Mouse (Mus musculus) embryonic facial prominence, embryonic 11.5 days (tissue): ENCODE data around the gene Gm28308. TPM values are rescaled to one million over a fixed set of nuclear protein-coding genes. Genes with fewer than 3 reads are reported as not detected.

Source experiments
- ATAC-seq: fragments of 200-750 bp; cut with Nextera tagmentation; replicated peaks from 2 replicates; pipeline ENCODE4 v1.8.0; 2017; ENCODE audit warnings: low read depth; ENCODE audit not compliant: insufficient number of reproducible peaks, low FRiP score, low TSS enrichment
- DNase-seq: peaks from one replicate; pipeline ENCODE4 v3.0.0-alpha.2; 2015; ENCODE audit warnings: low spot score
- H3K27ac ChIP-seq: fragments of 300-500 bp; sonication (generic); replicated peaks from 2 replicates; pipeline ENCODE4 v1.5.1; 2014; ENCODE audit warnings: mild to moderate bottlenecking, low read depth, low read length, control low read depth
- H3K27me3 ChIP-seq: fragments of 300-500 bp; sonication (generic); 2 replicates; pipeline ENCODE4 v1.6.1; 2014; ENCODE audit warnings: mild to moderate bottlenecking, low read length, moderate library complexity, mixed read lengths; ENCODE audit not compliant: control insufficient read depth, insufficient read depth
- H3K36me3 ChIP-seq: fragments of 300-500 bp; sonication (generic); replicated peaks from 2 replicates; pipeline ENCODE4 v1.6.1; 2014; ENCODE audit warnings: low read depth, mild to moderate bottlenecking, low read length, moderate library complexity, mixed read lengths; ENCODE audit not compliant: control insufficient read depth, insufficient read depth
- H3K4me1 ChIP-seq: fragments of 300-500 bp; sonication (generic); 2 replicates; pipeline ENCODE4 v1.6.1; 2014; ENCODE audit warnings: low read length, mixed read lengths; ENCODE audit not compliant: control insufficient read depth, insufficient read depth
- H3K4me2 ChIP-seq: fragments of 300-500 bp; sonication (generic); 2 replicates; pipeline ENCODE4 v1.6.1; 2014; ENCODE audit warnings: low read depth, mild to moderate bottlenecking, control low read depth, low read length, moderate library complexity
- H3K4me3 ChIP-seq: fragments of 300-500 bp; sonication (generic); 2 replicates; pipeline ENCODE4 v1.5.1; 2014; ENCODE audit warnings: low read depth, low read length, control low read depth
- H3K9ac ChIP-seq: fragments of 300-500 bp; sonication (generic); replicated peaks from 2 replicates; pipeline ENCODE4 v1.6.1; 2014; ENCODE audit warnings: mild to moderate bottlenecking, control low read depth, low read length
- H3K9me3 ChIP-seq: fragments of 300-500 bp; sonication (generic); replicated peaks from 2 replicates; pipeline ENCODE4 v1.6.1; 2016; ENCODE audit warnings: mild to moderate bottlenecking, low read length, inconsistent platforms, mixed read lengths; ENCODE audit not compliant: control insufficient read depth
- WGBS: fragments of 180-500 bp; shearing (Covaris S2); extraction: QIAGEN DNeasy Blood & Tissue Kit; methylation state at CpG from one replicate; pipeline ENCODE4 v1.1.7; 2014; 5-methylcytosine and 5-hydroxymethylcytosine counted together
- polyA plus RNA-seq: library from polyadenylated mRNA; unstranded; fragments of >200 nt; fragmentation: Nextera tagmentation; extraction: Ambion mirVana; gene quantifications from 2 replicates; pipeline ENCODE4 v1.2.1, GENCODE M21; 2014

Gene Gm28308
- polyA plus RNA-seq, 1 experiment from 2014 or later = 0.38 TPM

DNA sequence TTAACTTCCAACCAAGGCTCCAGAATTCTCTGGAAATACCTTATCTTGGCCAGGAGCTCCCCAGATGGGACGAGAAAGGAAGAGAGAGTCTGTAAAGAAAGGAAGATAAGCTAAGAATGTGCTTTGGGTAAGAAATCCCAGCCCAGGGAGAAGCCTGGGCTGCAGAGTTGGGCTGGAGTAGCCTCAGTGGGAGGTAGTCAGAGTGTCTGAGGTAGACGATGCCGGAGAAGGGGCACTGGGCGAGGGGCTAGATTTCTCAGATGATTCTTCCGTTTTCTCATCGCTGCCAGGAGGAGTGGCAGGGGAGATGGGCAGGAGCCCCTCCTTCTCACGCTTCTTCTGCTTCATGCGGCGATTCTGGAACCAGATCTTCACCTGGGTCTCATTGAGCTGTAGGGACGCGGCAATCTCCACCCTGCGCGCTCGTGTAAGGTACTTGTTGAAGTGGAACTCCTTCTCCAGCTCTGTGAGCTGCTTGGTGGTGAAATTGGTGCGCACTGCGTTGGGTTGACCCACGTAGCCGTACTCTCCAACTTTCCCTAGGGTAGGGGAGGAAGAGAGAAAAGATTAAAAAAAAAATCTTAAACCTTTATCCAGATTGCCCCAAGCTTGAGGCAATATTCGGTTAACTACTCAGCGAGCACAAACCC is 56.5 kb downstream of the Gm28308 start:
- Histone ChIP-seq H3K9me3 (no peaks in the 10 kb centered on the region), H3K27ac (no peak overlapping the region), H3K9ac (no peak overlapping the region), H3K27me3 (peaks cover 84% of the 10 kb centered on the region), H3K4me1 (no peaks in the 10 kb centered on the region; the same call in 1 of the 2 replicates), H3K4me2 (no peak overlapping the region), H3K4me3 (no peak overlapping the region), H3K36me3 (no peaks in the 10 kb centered on the region)
- DNase-seq = no peak
- ATAC-seq = no peak
- WGBS = 1% methylated on average over 20 of the region's 20 CpGs

DNA sequence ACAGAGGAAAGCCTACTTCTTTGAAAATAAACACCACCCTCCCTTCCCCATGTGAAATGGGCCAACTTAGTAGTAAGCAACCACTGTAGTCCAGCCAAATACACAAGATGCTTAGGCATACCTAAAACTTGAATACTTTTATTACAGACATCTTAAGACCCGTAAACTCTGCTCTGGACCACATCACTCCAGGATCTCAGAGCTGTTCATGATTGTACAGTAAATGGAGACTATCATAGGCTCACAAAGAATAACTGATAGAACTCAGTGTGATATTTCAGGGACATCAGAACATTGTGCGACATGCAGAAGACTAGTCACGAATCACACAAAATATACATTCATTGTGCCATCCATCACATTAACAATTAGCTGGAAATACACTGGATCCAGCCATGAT is 57.7 kb downstream of the Gm28308 start:
- Histone ChIP-seq H3K36me3 (no peaks in the 10 kb centered on the region), H3K9ac (no peak overlapping the region), H3K27me3 (peaks cover 85% of the 10 kb centered on the region), H3K4me3 (no peak overlapping the region), H3K9me3 (no peaks in the 10 kb centered on the region), H3K27ac (no peak overlapping the region), H3K4me1 (peaks cover 2% of the 10 kb centered on the region; the same call in 1 of the 2 replicates), H3K4me2 (no peak overlapping the region)
- no peak for DNase-seq
- 38% methylated on average over 3 of the region's 3 CpGs for WGBS
- ATAC-seq = no peak

DNA sequence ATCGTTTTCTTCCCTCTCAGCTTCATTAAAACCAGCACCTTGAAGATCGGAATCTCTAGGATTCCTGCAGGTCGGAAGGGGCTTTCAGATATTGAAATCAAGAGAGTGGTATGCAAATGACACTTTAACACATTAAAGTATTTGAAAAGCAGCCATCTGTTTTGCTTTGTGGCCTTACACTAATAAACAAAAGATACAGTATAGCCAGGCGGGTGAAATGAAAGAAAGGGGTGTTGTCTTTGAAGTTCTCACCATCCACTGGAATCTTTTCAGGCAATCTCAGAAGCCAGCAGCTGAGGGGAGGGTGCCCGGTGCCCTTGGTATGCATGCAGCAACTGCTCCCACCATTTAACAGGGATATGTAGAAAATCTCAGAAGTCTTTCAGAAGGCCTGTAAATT is 59.1 kb downstream of the Gm28308 start:
- Histone ChIP-seq H3K9me3 (no peaks in the 10 kb centered on the region), H3K4me1 (peaks cover 3% of the 10 kb centered on the region; the same call in 1 of the 2 replicates), H3K9ac (no peak overlapping the region), H3K36me3 (no peaks in the 10 kb centered on the region), H3K27ac (no peak overlapping the region), H3K4me2 (no peak overlapping the region), H3K27me3 (peaks cover 83% of the 10 kb centered on the region), H3K4me3 (no peak overlapping the region)
- WGBS = 6% methylated on average over 5 of the region's 5 CpGs
- ATAC-seq = no peak
- DNase-seq = no peak

DNA sequence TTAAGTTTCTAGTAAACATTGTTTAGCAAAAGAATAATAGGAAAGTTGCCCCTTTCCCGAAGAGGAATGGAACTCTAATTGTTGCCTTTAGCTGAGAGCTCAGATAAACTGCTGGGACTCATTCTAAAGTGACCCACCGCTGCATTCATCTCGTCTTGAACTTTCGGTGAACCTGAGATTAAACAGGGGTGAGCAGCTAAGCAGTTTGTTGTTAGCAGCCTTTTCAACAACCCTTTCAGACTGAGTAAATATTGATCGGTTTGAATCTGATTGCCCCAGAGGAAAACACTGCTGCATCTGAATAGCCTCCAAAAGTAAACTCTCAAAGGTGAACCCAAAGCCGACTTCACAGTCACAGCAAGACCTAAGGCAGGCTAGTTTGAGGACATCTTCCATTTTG is 59.9 kb downstream of the Gm28308 start:
- Histone ChIP-seq H3K4me3 (no peak overlapping the region), H3K27me3 (peaks cover 76% of the 10 kb centered on the region), H3K36me3 (no peaks in the 10 kb centered on the region), H3K4me1 (0 out of 2 replicates have a peak, but pooled peaks cover 3% of the 10 kb centered on the region), H3K4me2 (no peak overlapping the region), H3K9ac (no peak overlapping the region), H3K9me3 (no peaks in the 10 kb centered on the region), H3K27ac (no peak overlapping the region)
- WGBS = under 1% methylated on average over 6 of the region's 6 CpGs
- ATAC-seq = no peak
- DNase-seq = peak; percentile 24

DNA sequence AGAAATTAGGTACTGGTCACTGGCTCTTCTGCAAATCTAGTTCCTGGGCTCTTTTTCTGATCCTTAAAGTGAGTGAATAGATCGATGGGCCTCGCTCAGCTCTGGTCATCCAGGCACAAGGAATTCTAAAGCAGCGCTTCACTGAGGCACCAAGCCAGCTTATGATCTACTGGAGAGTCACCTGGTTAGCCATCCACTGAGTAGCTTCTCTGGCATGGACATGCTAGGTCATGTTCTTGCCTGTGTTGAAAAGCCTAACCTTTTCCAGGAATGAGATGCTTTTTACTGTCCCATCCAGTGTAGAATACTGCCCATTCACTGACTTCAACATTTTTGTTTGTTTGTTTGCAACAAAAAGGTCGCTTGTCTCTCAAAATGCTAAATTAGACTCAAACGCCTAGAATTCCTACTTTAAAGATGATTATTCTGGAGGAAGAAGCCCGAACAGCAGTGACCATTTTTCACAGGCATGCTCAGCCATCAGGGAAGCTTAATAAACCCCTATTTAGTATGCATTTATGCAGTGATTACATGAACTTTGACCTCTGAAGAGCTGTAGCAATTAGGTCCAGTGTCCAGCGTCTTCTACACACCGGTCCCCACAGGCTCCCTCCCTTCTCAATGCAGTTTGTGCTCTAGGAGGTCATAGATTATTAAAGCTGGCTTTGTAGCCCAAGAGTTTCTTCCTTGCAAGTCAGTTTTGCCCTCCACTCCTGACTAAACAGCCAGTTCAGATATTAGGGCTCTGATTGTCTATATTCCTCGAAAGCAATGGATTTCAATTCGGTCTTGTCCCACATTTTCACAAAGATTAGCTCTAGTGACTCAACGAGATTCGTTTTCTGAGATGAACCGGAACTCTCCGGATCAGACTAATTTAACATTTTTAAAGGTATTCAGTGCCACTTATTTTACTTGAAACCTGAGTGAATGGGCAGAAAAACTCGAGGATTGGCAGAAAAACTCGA is 60.6 kb downstream of the Gm28308 start:
- 2% methylated on average over 16 of the region's 16 CpGs for WGBS
- H3K27ac ChIP-seq = no peak overlapping the region
- H3K9ac ChIP-seq = no peak overlapping the region
- DNase-seq = no peak
- H3K36me3 ChIP-seq = no peaks in the 10 kb centered on the region
- H3K4me2 ChIP-seq = no peak overlapping the region
- H3K4me3 ChIP-seq = no peak overlapping the region
- no peaks in the 10 kb centered on the region for H3K9me3 ChIP-seq
- no peak for ATAC-seq
- H3K4me1 ChIP-seq = 0 out of 2 replicates have a peak, but pooled peaks cover 3% of the 10 kb centered on the region
- H3K27me3 ChIP-seq = peaks cover 69% of the 10 kb centered on the region

DNA sequence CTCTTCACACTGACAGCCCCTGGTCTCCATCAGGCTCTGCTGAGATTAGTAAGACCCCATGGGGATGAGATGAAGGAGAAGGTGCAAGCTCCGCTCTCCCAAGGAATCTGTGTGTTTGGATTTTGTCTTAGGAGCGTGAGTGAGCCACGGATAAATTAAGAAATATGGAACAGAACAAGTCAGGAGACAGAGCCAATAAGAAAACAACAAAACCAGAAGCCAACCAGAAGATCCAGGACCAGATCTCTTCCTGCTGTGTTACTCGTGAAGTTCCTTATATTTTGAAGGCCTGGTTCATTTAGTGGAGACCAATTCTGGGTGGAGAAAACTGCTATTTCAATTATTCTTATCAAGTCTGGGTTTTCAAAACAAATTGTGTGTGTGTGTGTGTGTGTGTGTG is 61.6 kb downstream of the Gm28308 start:
- 0 out of 2 replicates have a peak, but pooled peaks cover 3% of the 10 kb centered on the region for H3K4me1 ChIP-seq
- ATAC-seq (no peak), DNase-seq (no peak)
- WGBS = 4% methylated on average over 4 of the region's 4 CpGs
- H3K4me3 ChIP-seq = no peak overlapping the region
- H3K9me3 ChIP-seq = no peaks in the 10 kb centered on the region
- H3K9ac ChIP-seq = no peak overlapping the region
- H3K36me3 ChIP-seq = no peaks in the 10 kb centered on the region
- H3K27me3 ChIP-seq = peaks cover 60% of the 10 kb centered on the region
- H3K27ac ChIP-seq = no peak overlapping the region
- no peak overlapping the region for H3K4me2 ChIP-seq

DNA sequence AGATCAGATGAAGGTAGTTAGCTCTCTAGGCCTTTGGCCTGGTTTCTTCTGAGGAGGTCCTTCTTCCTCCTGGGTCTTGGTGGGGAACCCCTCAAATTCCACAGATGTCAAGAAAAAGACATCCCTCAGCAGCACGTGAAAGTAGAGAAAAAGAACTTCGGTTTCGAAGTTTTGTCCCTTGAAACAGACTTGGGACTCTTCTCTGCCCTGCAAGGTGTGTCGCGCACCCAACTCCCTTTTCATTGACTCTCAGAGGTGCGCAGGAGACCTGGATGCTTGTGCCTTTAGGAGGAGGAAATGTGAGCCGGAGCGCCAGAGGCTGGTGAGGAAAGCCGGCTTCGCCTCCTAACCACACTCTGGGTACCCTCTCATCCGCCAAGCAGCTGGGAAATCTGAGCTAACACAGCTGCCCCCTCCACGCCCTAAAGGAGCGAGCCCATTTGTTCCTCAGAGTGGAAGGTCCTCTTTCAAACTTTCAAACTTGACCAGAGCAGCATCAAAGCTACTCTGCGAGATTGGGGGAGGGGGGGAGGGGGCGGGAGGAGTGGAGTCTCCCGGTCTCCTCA is 62.7 kb downstream of the Gm28308 start:
- WGBS = 4% methylated on average over 16 of the region's 16 CpGs
- Histone ChIP-seq H3K9ac (no peak overlapping the region), H3K4me2 (no peak overlapping the region), H3K27me3 (peaks cover 51% of the 10 kb centered on the region), H3K27ac (no peak overlapping the region), H3K4me3 (no peak overlapping the region), H3K36me3 (no peaks in the 10 kb centered on the region), H3K4me1 (0 out of 2 replicates have a peak, but pooled peaks cover 3% of the 10 kb centered on the region), H3K9me3 (no peaks in the 10 kb centered on the region)
- ATAC-seq (no peak), DNase-seq (peak; percentile 56)
